Mouse (Mus musculus): ENCODE measurements around the gene Cst3. TPM values are rescaled to one million over a fixed set of nuclear protein-coding genes. Genes with fewer than 3 reads are reported as not detected.

The Cst3 gene
- polyA plus RNA-seq, 1 experiment = 201 TPM

- no peak for TF ChIP-seq POLR2A (IDR thresholded peaks at IDR 0.05; ENCODE audit: borderline replicate concordance, control insufficient read depth, low read depth, low read length)
- no peak overlapping the region for H3K4me3 ChIP-seq (replicated peaks; ENCODE audit: control insufficient read depth, low read depth, low read length)
- H3K4me1 ChIP-seq (ENCODE audit: control insufficient read depth, insufficient read depth, low read length) = no peaks in the 10 kb centered on the region; the same call in 1 of the 2 replicates
- H3K27ac ChIP-seq (ENCODE audit: control insufficient read depth, insufficient read depth, low read depth, low read length, poor library complexity) = no peak overlapping the region
Measured at GRCm38 (mm10) chr2:148884738-148885137, 9.2 kb upstream of the Cst3 start.

GRCm38 (mm10) chr2:148879199-148879598, 3.7 kb upstream of the Cst3 start:
- TF ChIP-seq CTCF (IDR thresholded peaks at IDR 0.05; ENCODE audit: control insufficient read depth, insufficient read depth, low read length) (no peak), POLR2A (IDR thresholded peaks at IDR 0.05; ENCODE audit: borderline replicate concordance, control insufficient read depth, low read depth, low read length) (no peak)

GRCm38 (mm10) chr2:148878641-148879130, 3.2 kb upstream of the Cst3 start:
- WGBS = 38% methylated on average over 2 of the region's 2 CpGs
- no peak overlapping the region for H3K27ac ChIP-seq (ENCODE audit: control insufficient read depth, insufficient read depth, low read depth, low read length, poor library complexity)
- H3K4me1 ChIP-seq (ENCODE audit: control insufficient read depth, insufficient read depth, low read length) = peaks cover 6% of the 10 kb centered on the region
- no peak overlapping the region for H3K4me3 ChIP-seq (replicated peaks; ENCODE audit: control insufficient read depth, low read depth, low read length)
- TF ChIP-seq POLR2A (IDR thresholded peaks at IDR 0.05; ENCODE audit: borderline replicate concordance, control insufficient read depth, low read depth, low read length) (no peak), CTCF (IDR thresholded peaks at IDR 0.05; ENCODE audit: control insufficient read depth, insufficient read depth, low read length) (no peak)

More at GRCm38 (mm10) chr2:148879199-148879598, 3.7 kb upstream of the Cst3 start:
- WGBS = 83% methylated on average over 1 of the region's 1 CpGs
- Histone ChIP-seq H3K4me3 (replicated peaks; ENCODE audit: control insufficient read depth, low read depth, low read length) (no peak overlapping the region), H3K4me1 (ENCODE audit: control insufficient read depth, insufficient read depth, low read length) (peaks cover 4% of the 10 kb centered on the region), H3K27ac (ENCODE audit: control insufficient read depth, insufficient read depth, low read depth, low read length, poor library complexity) (no peak overlapping the region)

GRCm38 (mm10) chr2:148877016-148877770, 1.7 kb upstream of the Cst3 start:
- no peak overlapping the region for H3K4me3 ChIP-seq (replicated peaks; ENCODE audit: control insufficient read depth, low read depth, low read length)
- TF ChIP-seq CTCF (IDR thresholded peaks at IDR 0.05; ENCODE audit: control insufficient read depth, insufficient read depth, low read length) (no peak), POLR2A (IDR thresholded peaks at IDR 0.05; ENCODE audit: borderline replicate concordance, control insufficient read depth, low read depth, low read length) (no peak)
- H3K4me1 ChIP-seq (ENCODE audit: control insufficient read depth, insufficient read depth, low read length) = peaks cover 6% of the 10 kb centered on the region
- 24% methylated on average over 3 of the region's 3 CpGs for whole genome bisulfite sequencing
- peak overlapping the region; percentile 53 for H3K27ac ChIP-seq (ENCODE audit: control insufficient read depth, insufficient read depth, low read depth, low read length, poor library complexity)

GRCm38 (mm10) chr2:148874617-148875334, 716 bp downstream of the Cst3 start:
- Histone ChIP-seq H3K4me1 (ENCODE audit: control insufficient read depth, insufficient read depth, low read length) (peaks cover 6% of the 10 kb centered on the region), H3K27ac (ENCODE audit: control insufficient read depth, insufficient read depth, low read depth, low read length, poor library complexity) (peak overlapping the region; percentile 89)

GRCm38 (mm10) chr2:148874224-148874616, 1.3 kb downstream of the Cst3 start:
- peak overlapping the region; percentile 97 for H3K4me3 ChIP-seq (replicated peaks; ENCODE audit: control insufficient read depth, low read depth, low read length)
- no peak for TF ChIP-seq CTCF (IDR thresholded peaks at IDR 0.05; ENCODE audit: control insufficient read depth, insufficient read depth, low read length)
- TF ChIP-seq POLR2A (IDR thresholded peaks at IDR 0.05; ENCODE audit: borderline replicate concordance, control insufficient read depth, low read depth, low read length) = no peak
- peaks cover 8% of the 10 kb centered on the region for H3K4me1 ChIP-seq (ENCODE audit: control insufficient read depth, insufficient read depth, low read length)
- H3K27ac ChIP-seq (ENCODE audit: control insufficient read depth, insufficient read depth, low read depth, low read length, poor library complexity) = peak overlapping the region; percentile 18
- WGBS = 7% methylated on average over 3 of the region's 3 CpGs

More at GRCm38 (mm10) chr2:148874617-148875334, 716 bp downstream of the Cst3 start:
- under 1% methylated on average over 34 of the region's 34 CpGs for WGBS
- H3K4me3 ChIP-seq (replicated peaks; ENCODE audit: control insufficient read depth, low read depth, low read length) = peak overlapping the region; percentile 97
- TF ChIP-seq CTCF (IDR thresholded peaks at IDR 0.05; ENCODE audit: control insufficient read depth, insufficient read depth, low read length) (no peak), POLR2A (IDR thresholded peaks at IDR 0.05; ENCODE audit: borderline replicate concordance, control insufficient read depth, low read depth, low read length) (no peak)

- Histone ChIP-seq H3K27ac (ENCODE audit: control insufficient read depth, insufficient read depth, low read depth, low read length, poor library complexity) (no peak overlapping the region), H3K4me3 (replicated peaks; ENCODE audit: control insufficient read depth, low read depth, low read length) (peak overlapping the region; percentile 37), H3K4me1 (ENCODE audit: control insufficient read depth, insufficient read depth, low read length) (peaks cover 8% of the 10 kb centered on the region)
- 77% methylated on average over 4 of the region's 4 CpGs for WGBS
- TF ChIP-seq POLR2A (IDR thresholded peaks at IDR 0.05; ENCODE audit: borderline replicate concordance, control insufficient read depth, low read depth, low read length) (no peak), CTCF (IDR thresholded peaks at IDR 0.05; ENCODE audit: control insufficient read depth, insufficient read depth, low read length) (no peak)
Measured at GRCm38 (mm10) chr2:148872860-148873259, 2.6 kb downstream of the Cst3 start.

- no peak overlapping the region for H3K27ac ChIP-seq (ENCODE audit: control insufficient read depth, insufficient read depth, low read depth, low read length, poor library complexity)
- H3K4me3 ChIP-seq (replicated peaks; ENCODE audit: control insufficient read depth, low read depth, low read length) = no peak overlapping the region
- TF ChIP-seq POLR2A (IDR thresholded peaks at IDR 0.05; ENCODE audit: borderline replicate concordance, control insufficient read depth, low read depth, low read length) = no peak
- no peak for TF ChIP-seq CTCF (IDR thresholded peaks at IDR 0.05; ENCODE audit: control insufficient read depth, insufficient read depth, low read length)
- WGBS = 78% methylated on average over 3 of the region's 3 CpGs
- peaks cover 5% of the 10 kb centered on the region for H3K4me1 ChIP-seq (ENCODE audit: control insufficient read depth, insufficient read depth, low read length)
Measured at GRCm38 (mm10) chr2:148870526-148870925, 5.0 kb downstream of the Cst3 start.

Measured in bone marrow, adult 2 months (tissue).